Mouse (Mus musculus): ENCODE measurements around the gene Bean1. TPM values are rescaled to one million over a fixed set of nuclear protein-coding genes. Genes with fewer than 3 reads are reported as not detected.

Bean1 gene
- total and polyA plus RNA-seq, 2 experiments from 2014 or later = 10.9 to 34.9 TPM

GRCm38 (mm10) chr8:104130916-104131315, 39.3 kb upstream of the Bean1 start:
- H3K27me3 ChIP-seq (ENCODE audit: insufficient read depth, low read length) = no peaks in the 10 kb centered on the region
- H3K27ac ChIP-seq (ENCODE audit: low read depth, low read length) = no peak overlapping the region
- WGBS = 94% methylated on average over 9 of the region's 9 CpGs
- DNase-seq (ENCODE audit: low spot score) (no peak), ATAC-seq (ENCODE audit: low FRiP score) (no peak)
- no peak overlapping the region for H3K4me2 ChIP-seq (ENCODE audit: low read depth, low read length, poor library complexity, severe bottlenecking)
- no peaks in the 10 kb centered on the region for H3K9me3 ChIP-seq (ENCODE audit: low read length)
- no peak overlapping the region for H3K9ac ChIP-seq (replicated peaks; ENCODE audit: low read length, poor library complexity, severe bottlenecking)
- no peaks in the 10 kb centered on the region for H3K4me1 ChIP-seq (ENCODE audit: insufficient read depth, low read length)
- no peak overlapping the region for H3K4me3 ChIP-seq (ENCODE audit: low read depth, low read length)
- no peak for TF ChIP-seq CTCF (IDR thresholded peaks at IDR 0.05)
- H3K36me3 ChIP-seq (ENCODE audit: insufficient read depth, low read length) = no peaks in the 10 kb centered on the region

- WGBS = 92% methylated on average over 7 of the region's 7 CpGs
- Histone ChIP-seq H3K9ac (replicated peaks; ENCODE audit: low read length, poor library complexity, severe bottlenecking) (no peak overlapping the region), H3K9me3 (ENCODE audit: low read length) (no peaks in the 10 kb centered on the region), H3K27me3 (ENCODE audit: insufficient read depth, low read length) (no peaks in the 10 kb centered on the region), H3K4me2 (ENCODE audit: low read depth, low read length, poor library complexity, severe bottlenecking) (no peak overlapping the region), H3K27ac (ENCODE audit: low read depth, low read length) (no peak overlapping the region), H3K36me3 (ENCODE audit: insufficient read depth, low read length) (no peaks in the 10 kb centered on the region), H3K4me3 (ENCODE audit: low read depth, low read length) (no peak overlapping the region), H3K4me1 (ENCODE audit: insufficient read depth, low read length) (no peaks in the 10 kb centered on the region)
- DNase-seq (ENCODE audit: low spot score) = no peak
- TF ChIP-seq CTCF (IDR thresholded peaks at IDR 0.05) = no peak
- ATAC-seq (ENCODE audit: low FRiP score) = no peak
Measured at GRCm38 (mm10) chr8:104131414-104131975, 38.7 kb upstream of the Bean1 start.

- DNase-seq (ENCODE audit: low spot score) = no peak
- Histone ChIP-seq H3K36me3 (ENCODE audit: insufficient read depth, low read length) (no peaks in the 10 kb centered on the region), H3K4me2 (ENCODE audit: low read depth, low read length, poor library complexity, severe bottlenecking) (no peak overlapping the region), H3K27ac (ENCODE audit: low read depth, low read length) (no peak overlapping the region), H3K4me1 (ENCODE audit: insufficient read depth, low read length) (no peaks in the 10 kb centered on the region), H3K27me3 (ENCODE audit: insufficient read depth, low read length) (no peaks in the 10 kb centered on the region), H3K4me3 (ENCODE audit: low read depth, low read length) (no peak overlapping the region), H3K9ac (replicated peaks; ENCODE audit: low read length, poor library complexity, severe bottlenecking) (no peak overlapping the region), H3K9me3 (ENCODE audit: low read length) (no peaks in the 10 kb centered on the region)
- TF ChIP-seq CTCF (IDR thresholded peaks at IDR 0.05) = no peak
- no peak for ATAC-seq (ENCODE audit: low FRiP score)
- WGBS = 94% methylated on average over 8 of the region's 8 CpGs
Measured at GRCm38 (mm10) chr8:104134521-104134920, 35.7 kb upstream of the Bean1 start.

- TF ChIP-seq CTCF (IDR thresholded peaks at IDR 0.05) = no peak
- Histone ChIP-seq H3K4me2 (ENCODE audit: low read depth, low read length, poor library complexity, severe bottlenecking) (no peak overlapping the region), H3K9ac (replicated peaks; ENCODE audit: low read length, poor library complexity, severe bottlenecking) (no peak overlapping the region), H3K36me3 (ENCODE audit: insufficient read depth, low read length) (no peaks in the 10 kb centered on the region), H3K27ac (ENCODE audit: low read depth, low read length) (no peak overlapping the region), H3K4me1 (ENCODE audit: insufficient read depth, low read length) (no peaks in the 10 kb centered on the region), H3K27me3 (ENCODE audit: insufficient read depth, low read length) (no peaks in the 10 kb centered on the region), H3K4me3 (ENCODE audit: low read depth, low read length) (no peak overlapping the region), H3K9me3 (ENCODE audit: low read length) (no peaks in the 10 kb centered on the region)
- DNase-seq (ENCODE audit: low spot score) (no peak), ATAC-seq (ENCODE audit: low FRiP score) (no peak)
- 93% methylated on average over 3 of the region's 3 CpGs for WGBS
Measured at GRCm38 (mm10) chr8:104136277-104136676, 34.0 kb upstream of the Bean1 start.

GRCm38 (mm10) chr8:104137636-104138035, 32.6 kb upstream of the Bean1 start:
- WGBS = 91% methylated on average over 5 of the region's 5 CpGs

GRCm38 (mm10) chr8:104140611-104141010, 29.6 kb upstream of the Bean1 start:
- Histone ChIP-seq H3K4me3 (ENCODE audit: low read depth, low read length) (no peak overlapping the region), H3K9ac (replicated peaks; ENCODE audit: low read length, poor library complexity, severe bottlenecking) (no peak overlapping the region), H3K4me1 (ENCODE audit: insufficient read depth, low read length) (no peaks in the 10 kb centered on the region), H3K27ac (ENCODE audit: low read depth, low read length) (no peak overlapping the region), H3K36me3 (ENCODE audit: insufficient read depth, low read length) (no peaks in the 10 kb centered on the region), H3K4me2 (ENCODE audit: low read depth, low read length, poor library complexity, severe bottlenecking) (no peak overlapping the region), H3K27me3 (ENCODE audit: insufficient read depth, low read length) (no peaks in the 10 kb centered on the region), H3K9me3 (ENCODE audit: low read length) (no peaks in the 10 kb centered on the region)
- ATAC-seq (ENCODE audit: low FRiP score) = no peak
- DNase-seq (ENCODE audit: low spot score) = no peak
- 92% methylated on average over 13 of the region's 13 CpGs for WGBS
- TF ChIP-seq CTCF (IDR thresholded peaks at IDR 0.05) = no peak

More at GRCm38 (mm10) chr8:104137636-104138035, 32.6 kb upstream of the Bean1 start:
- no peak overlapping the region for H3K4me2 ChIP-seq (ENCODE audit: low read depth, low read length, poor library complexity, severe bottlenecking)
- no peaks in the 10 kb centered on the region for H3K36me3 ChIP-seq (ENCODE audit: insufficient read depth, low read length)
- no peak overlapping the region for H3K27ac ChIP-seq (ENCODE audit: low read depth, low read length)
- H3K9me3 ChIP-seq (ENCODE audit: low read length) = no peaks in the 10 kb centered on the region
- H3K27me3 ChIP-seq (ENCODE audit: insufficient read depth, low read length) = no peaks in the 10 kb centered on the region
- no peak overlapping the region for H3K9ac ChIP-seq (replicated peaks; ENCODE audit: low read length, poor library complexity, severe bottlenecking)
- H3K4me3 ChIP-seq (ENCODE audit: low read depth, low read length) = no peak overlapping the region
- DNase-seq (ENCODE audit: low spot score) = no peak
- TF ChIP-seq CTCF (IDR thresholded peaks at IDR 0.05) = no peak
- H3K4me1 ChIP-seq (ENCODE audit: insufficient read depth, low read length) = no peaks in the 10 kb centered on the region
- no peak for ATAC-seq (ENCODE audit: low FRiP score)

Measured in midbrain, postnatal 0 days (tissue).